Mouse (Mus musculus) kidney, postnatal 0 days (tissue): ENCODE data around the gene Pam16. TPM values are rescaled to one million over a fixed set of nuclear protein-coding genes. Genes with fewer than 3 reads are reported as not detected.

Experiments
- ATAC-seq: fragments of 200-750 bp; cut with Nextera tagmentation; replicated peaks from 2 replicates; pipeline ENCODE4 v1.8.0; 2017; ENCODE audit warnings: low read depth, moderate number of reproducible peaks, moderate TSS enrichment, moderate library complexity; ENCODE audit not compliant: low FRiP score
- DNase-seq: peaks from one replicate; pipeline ENCODE4 v3.0.0-alpha.2; 2016; ENCODE audit warnings: low spot score
- H3K27ac ChIP-seq: fragments of 300-500 bp; sonication (generic); 2 replicates; pipeline ENCODE4 v1.5.1; 2014; ENCODE audit warnings: mild to moderate bottlenecking
- H3K27me3 ChIP-seq: fragments of 300-500 bp; sonication (generic); 2 replicates; pipeline ENCODE4 v1.6.1; 2014; ENCODE audit warnings: low read length, mixed read lengths; ENCODE audit not compliant: insufficient read depth
- H3K36me3 ChIP-seq: fragments of 300-500 bp; sonication (generic); 2 replicates; pipeline ENCODE4 v1.6.1; 2014; ENCODE audit warnings: low read length, mixed read lengths; ENCODE audit not compliant: insufficient read depth
- H3K4me1 ChIP-seq: fragments of 300-500 bp; sonication (generic); replicated peaks from 2 replicates; pipeline ENCODE4 v1.6.1; 2014; ENCODE audit warnings: antibody characterized with exemption, low read length, mixed read lengths; ENCODE audit not compliant: insufficient read depth
- H3K4me2 ChIP-seq: fragments of 300-500 bp; sonication (generic); 2 replicates; pipeline ENCODE4 v1.6.1; 2014; ENCODE audit warnings: mild to moderate bottlenecking, low read length, moderate library complexity, mixed read lengths
- H3K4me3 ChIP-seq: fragments of 300-500 bp; sonication (generic); replicated peaks from 2 replicates; pipeline ENCODE4 v1.5.1; 2014; ENCODE audit warnings: low read depth, low read length
- H3K9ac ChIP-seq: fragments of 300-500 bp; sonication (generic); 2 replicates; pipeline ENCODE4 v1.6.1; 2014; ENCODE audit warnings: low read depth, low read length
- H3K9me3 ChIP-seq: fragments of 300-500 bp; sonication (generic); replicated peaks from 2 replicates; pipeline ENCODE4 v1.6.1; 2016; ENCODE audit warnings: low read length, inconsistent platforms, mixed read lengths
- CTCF ChIP-seq: IDR thresholded peaks from 2 replicates; pipeline ENCODE4 v1.5.1; 2016; ENCODE audit warnings: antibody characterized with exemption, low read depth, mild to moderate bottlenecking, moderate library complexity
- WGBS: fragments of 180-500 bp; shearing (Covaris S2); extraction: QIAGEN DNeasy Blood & Tissue Kit; methylation state at CpG from one replicate; pipeline ENCODE4 v1.1.7; 2014; 5-methylcytosine and 5-hydroxymethylcytosine counted together
- polyA plus RNA-seq: library from polyadenylated mRNA; unstranded; fragments of >200 nt; fragmentation: Nextera tagmentation; extraction: Ambion mirVana; gene quantifications from 2 replicates; pipeline ENCODE4 v1.2.1, GENCODE M21; 2015

The Pam16 gene
- polyA plus RNA-seq, 1 experiment from 2014 or later: 106 TPM

DNA sequence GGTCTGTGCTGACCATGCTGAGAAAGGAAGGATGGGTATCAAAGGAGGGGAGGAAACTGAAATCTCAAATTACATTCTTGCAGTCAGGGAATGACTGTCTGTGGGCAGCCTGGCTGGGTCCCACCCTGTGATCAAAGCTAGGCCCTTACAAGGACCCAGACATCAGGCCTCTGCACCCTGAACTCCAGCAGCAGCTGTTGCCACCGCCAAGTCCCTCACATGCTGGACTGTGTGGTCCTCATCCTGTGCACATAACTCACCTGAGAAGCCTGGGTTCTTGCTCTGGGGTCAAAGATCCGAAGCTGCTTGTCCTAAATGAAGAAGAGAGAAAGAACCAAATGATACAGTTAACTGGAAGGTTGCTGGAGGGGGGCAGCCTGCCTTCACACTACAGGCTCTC, 36.8 kb upstream of the Pam16 start:
- H3K4me3 ChIP-seq: no peak overlapping the region
- no peaks in the 10 kb centered on the region for H3K27me3 ChIP-seq
- 28% methylated on average over 2 of the region's 2 CpGs for WGBS
- no peak for ATAC-seq
- peaks cover 6% of the 10 kb centered on the region; the same call in 1 of the 2 replicates for H3K36me3 ChIP-seq
- no peak for TF ChIP-seq CTCF
- H3K4me1 ChIP-seq: peaks cover 14% of the 10 kb centered on the region; the same call in 1 of the 2 replicates
- no peak for DNase-seq
- no peak overlapping the region for H3K9ac ChIP-seq
- H3K4me2 ChIP-seq: no peak overlapping the region
- no peaks in the 10 kb centered on the region for H3K9me3 ChIP-seq
- H3K27ac ChIP-seq: no peak overlapping the region

DNA sequence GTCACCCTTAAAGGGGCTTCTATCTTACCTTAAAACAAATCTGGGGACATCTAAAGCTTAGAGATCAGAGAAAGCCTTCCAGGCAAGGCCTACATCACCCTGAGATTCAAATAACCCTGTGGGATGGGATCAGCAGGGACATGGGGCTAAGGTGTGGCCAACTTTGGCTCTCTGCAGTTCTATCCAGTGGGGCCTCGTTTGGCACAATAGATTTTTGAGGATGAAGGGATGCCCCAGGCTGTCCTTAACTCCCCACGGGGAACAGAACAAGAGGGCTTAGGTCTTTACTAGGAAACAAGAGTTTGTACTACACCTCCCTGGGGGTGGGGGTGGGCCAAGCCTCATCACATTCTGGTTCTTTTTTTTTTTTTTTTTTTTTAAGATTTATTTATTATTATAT, 34.5 kb upstream of the Pam16 start:
- 15% methylated on average over 2 of the region's 2 CpGs for WGBS
- ATAC-seq (no peak), DNase-seq (no peak)
- no peak overlapping the region for H3K4me2 ChIP-seq
- peaks cover 6% of the 10 kb centered on the region; the same call in 1 of the 2 replicates for H3K36me3 ChIP-seq
- H3K4me1 ChIP-seq: peaks cover 28% of the 10 kb centered on the region; the same call in 1 of the 2 replicates
- no peak overlapping the region for H3K4me3 ChIP-seq
- H3K9me3 ChIP-seq: no peaks in the 10 kb centered on the region
- H3K9ac ChIP-seq: no peak overlapping the region
- TF ChIP-seq CTCF: no peak
- no peaks in the 10 kb centered on the region for H3K27me3 ChIP-seq
- peak overlapping the region; percentile 74 for H3K27ac ChIP-seq

DNA sequence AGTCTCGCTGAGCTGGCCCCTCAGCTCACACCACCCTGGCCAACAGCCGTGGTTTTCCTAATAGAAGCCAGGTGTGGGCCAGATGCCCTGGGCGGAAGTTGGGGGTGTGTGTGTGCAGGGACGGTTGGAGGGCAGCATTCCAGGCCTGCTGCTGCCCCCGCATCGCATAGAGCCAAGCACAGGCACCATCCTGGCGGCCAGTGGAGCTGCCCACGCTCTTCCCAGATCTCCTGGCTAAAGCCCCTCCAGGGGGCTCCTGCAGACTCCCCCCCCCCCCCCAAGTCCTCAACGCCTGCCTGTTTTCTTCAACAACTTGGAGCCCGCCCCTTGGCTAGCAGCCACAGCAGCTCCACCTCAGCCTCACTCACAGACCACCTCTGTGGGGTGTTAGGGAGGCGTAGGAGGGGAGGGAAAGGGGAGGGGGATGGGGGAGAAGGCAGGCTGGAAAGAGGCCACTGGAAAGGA, 34.0 kb upstream of the Pam16 start:
- Histone ChIP-seq H3K4me2 (peak overlapping the region; percentile 8; the same call in 1 of the 2 replicates), H3K4me3 (no peak overlapping the region), H3K27me3 (no peaks in the 10 kb centered on the region), H3K27ac (peak overlapping the region; percentile 74), H3K9ac (peak overlapping the region; percentile 38; the same call in 1 of the 2 replicates), H3K4me1 (peaks cover 28% of the 10 kb centered on the region; the same call in 1 of the 2 replicates), H3K9me3 (no peaks in the 10 kb centered on the region), H3K36me3 (peaks cover 6% of the 10 kb centered on the region; the same call in 1 of the 2 replicates)
- DNase-seq: peak; percentile 85
- peak; percentile 81 for ATAC-seq
- WGBS: 20% methylated on average over 11 of the region's 11 CpGs
- no peak for TF ChIP-seq CTCF

DNA sequence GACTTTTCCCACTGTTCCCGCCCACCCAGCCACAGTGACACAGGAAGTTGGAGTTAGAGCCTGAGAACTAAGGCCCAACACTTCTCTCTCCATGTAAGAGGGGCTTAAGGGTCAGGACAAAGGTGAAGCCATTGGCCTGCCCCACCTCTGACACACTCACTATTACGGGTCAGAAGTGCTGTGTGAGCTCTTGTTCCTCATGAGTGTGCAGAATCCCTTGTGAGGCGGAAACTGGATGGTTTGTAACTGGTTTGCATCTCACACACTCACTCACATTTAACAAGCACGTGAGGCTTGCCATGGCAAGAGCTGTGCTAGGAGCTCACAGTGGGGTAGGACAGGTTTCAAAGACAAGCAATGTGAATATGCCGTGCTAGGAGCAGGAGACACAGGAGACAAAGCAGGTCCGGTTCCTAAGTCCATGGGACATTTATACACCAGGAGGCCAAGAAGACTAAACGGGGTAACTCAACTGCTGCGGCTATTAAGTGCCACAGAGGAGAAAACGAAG, 31.8 kb upstream of the Pam16 start:
- Histone ChIP-seq H3K4me2 (no peak overlapping the region), H3K27me3 (no peaks in the 10 kb centered on the region), H3K9me3 (no peaks in the 10 kb centered on the region), H3K27ac (peak overlapping the region; percentile 78), H3K36me3 (peaks cover 16% of the 10 kb centered on the region; the same call in 1 of the 2 replicates), H3K4me3 (no peak overlapping the region), H3K9ac (peak overlapping the region; percentile 47), H3K4me1 (peaks cover 28% of the 10 kb centered on the region; the same call in 1 of the 2 replicates)
- 59% methylated on average over 9 of the region's 9 CpGs for WGBS
- ATAC-seq (0 out of 2 replicates have a peak, but pooled peaks have one; percentile 11), DNase-seq (no peak)
- no peak for TF ChIP-seq CTCF

DNA sequence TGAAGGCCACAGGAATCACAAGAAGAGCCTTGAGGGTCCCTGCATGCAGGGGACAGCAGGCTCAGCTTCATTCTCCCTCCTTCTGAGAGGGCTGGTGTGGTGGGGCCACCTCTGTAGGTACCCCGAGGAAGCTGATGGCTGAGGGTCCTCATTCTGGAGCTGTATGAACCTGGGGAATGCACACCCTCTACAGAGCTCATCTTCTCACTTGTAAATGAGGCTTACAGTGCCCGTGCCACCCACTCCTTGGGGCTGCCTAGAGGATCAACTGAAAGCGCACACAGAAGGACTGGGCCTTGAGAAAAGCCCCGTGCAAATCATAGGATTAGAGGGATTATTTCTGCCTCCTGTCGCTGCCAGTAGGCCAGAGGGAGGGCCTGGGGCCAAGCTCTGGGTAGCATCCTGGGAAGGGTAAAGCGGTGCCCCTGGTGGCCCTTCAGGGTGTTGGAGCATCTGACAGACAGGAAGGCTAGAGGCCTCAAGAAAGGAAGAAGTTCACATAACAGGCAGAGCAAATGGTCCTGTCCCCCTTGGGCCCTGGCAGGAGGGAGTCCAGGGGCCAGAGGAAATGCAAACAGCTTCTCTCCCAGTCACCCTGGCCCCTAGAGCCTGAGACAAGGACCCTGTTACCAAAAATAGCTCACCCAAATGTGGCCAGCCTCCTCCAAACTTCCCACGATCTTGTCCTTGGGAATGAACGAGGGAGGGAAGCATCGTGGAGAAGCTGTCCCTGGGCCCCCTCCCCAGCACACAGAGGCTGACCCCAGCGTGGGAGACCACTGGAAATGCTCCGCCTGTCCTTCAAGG, 31.2 kb upstream of the Pam16 start:
- ATAC-seq: peak; percentile 1; the same call in 1 of the 2 replicates
- Histone ChIP-seq H3K9ac (peak overlapping the region; percentile 47), H3K36me3 (peaks cover 21% of the 10 kb centered on the region; the same call in 1 of the 2 replicates), H3K4me3 (no peak overlapping the region), H3K4me1 (peaks cover 28% of the 10 kb centered on the region; the same call in 1 of the 2 replicates), H3K27me3 (no peaks in the 10 kb centered on the region), H3K9me3 (no peaks in the 10 kb centered on the region), H3K4me2 (no peak overlapping the region), H3K27ac (peak overlapping the region; percentile 78)
- TF ChIP-seq CTCF: peak; percentile 36; the same call in 1 of the 2 replicates
- WGBS: 32% methylated on average over 11 of the region's 11 CpGs
- peak; percentile 59 for DNase-seq

DNA sequence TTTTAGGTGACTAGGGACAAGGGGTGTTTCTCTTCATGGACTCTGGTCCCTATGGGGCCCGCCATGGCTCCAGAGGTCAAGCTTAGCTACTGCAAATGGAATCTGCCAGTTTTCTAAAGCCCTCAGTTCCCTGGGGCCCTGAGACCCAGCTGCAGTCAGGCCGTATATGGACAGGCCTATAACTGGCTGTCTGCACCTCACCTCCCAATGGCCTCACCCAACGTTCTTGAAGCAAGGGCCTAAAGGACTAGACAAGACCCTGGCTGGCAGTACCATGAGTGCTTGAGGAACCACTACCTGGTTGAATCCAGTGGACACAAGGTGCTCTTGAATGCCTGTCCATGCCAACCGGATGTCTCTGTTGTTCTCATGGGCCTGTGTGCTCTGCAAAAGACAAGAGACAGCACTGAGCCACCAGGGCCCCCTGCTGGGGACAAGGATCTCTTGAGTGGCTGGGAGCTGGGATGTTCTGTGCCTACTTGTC, 30.5 kb upstream of the Pam16 start:
- Histone ChIP-seq H3K27me3 (no peaks in the 10 kb centered on the region), H3K4me2 (no peak overlapping the region), H3K9ac (no peak overlapping the region), H3K4me3 (no peak overlapping the region), H3K4me1 (peaks cover 28% of the 10 kb centered on the region; the same call in 1 of the 2 replicates), H3K9me3 (no peaks in the 10 kb centered on the region), H3K27ac (peak overlapping the region; percentile 78), H3K36me3 (peaks cover 24% of the 10 kb centered on the region; the same call in 1 of the 2 replicates)
- peak; percentile 60 for TF ChIP-seq CTCF
- WGBS: 60% methylated on average over 4 of the region's 4 CpGs
- 0 out of 2 replicates have a peak, but pooled peaks have one; percentile 6 for ATAC-seq
- DNase-seq: peak; percentile 44
